Mouse (Mus musculus) E14TG2a.4 (cell line): ENCODE results near the gene Trafd1.

Experiments used
- CTCF ChIP-seq: conservative IDR thresholded peaks from 2 replicates; pipeline ENCODE4 v1.5.1; 2014; ENCODE audit warnings: low read length
- NANOG ChIP-seq: IDR thresholded peaks from 2 replicates; pipeline ENCODE4 v1.6.1; 2014; ENCODE audit warnings: borderline replicate concordance, low read length, mixed read lengths

GRCm38 (mm10) chr5:121336009-121336408, 49.4 kb downstream of the Trafd1 start:
- TF ChIP-seq CTCF (no peak), NANOG (no peak)
